Mouse (Mus musculus) ES-E14 (cell line): Measurements from ENCODE around the gene Uggt2.

ENCODE experiments used
- CHD2 ChIP-seq: IDR thresholded peaks from 2 replicates; pipeline ENCODE4 v1.6.1; 2014; ENCODE audit warnings: mild to moderate bottlenecking, low read depth, low read length, inconsistent platforms
- MAFK ChIP-seq: IDR thresholded peaks from 2 replicates; pipeline ENCODE4 v1.6.1; 2014; ENCODE audit warnings: mild to moderate bottlenecking, low read depth, low read length, inconsistent platforms; ENCODE audit not compliant: insufficient read depth
- ZNF384 ChIP-seq: IDR thresholded peaks from 2 replicates; pipeline ENCODE4 v1.6.1; 2012; ENCODE audit warnings: low read depth, low read length, inconsistent platforms

GRCm38 (mm10) chr14:119123582-119123981 lies 24.4 kb upstream of the Uggt2 start:
- TF ChIP-seq CHD2 (no peak), ZNF384 (no peak), MAFK (no peak)
